In the genomic region with DNA sequence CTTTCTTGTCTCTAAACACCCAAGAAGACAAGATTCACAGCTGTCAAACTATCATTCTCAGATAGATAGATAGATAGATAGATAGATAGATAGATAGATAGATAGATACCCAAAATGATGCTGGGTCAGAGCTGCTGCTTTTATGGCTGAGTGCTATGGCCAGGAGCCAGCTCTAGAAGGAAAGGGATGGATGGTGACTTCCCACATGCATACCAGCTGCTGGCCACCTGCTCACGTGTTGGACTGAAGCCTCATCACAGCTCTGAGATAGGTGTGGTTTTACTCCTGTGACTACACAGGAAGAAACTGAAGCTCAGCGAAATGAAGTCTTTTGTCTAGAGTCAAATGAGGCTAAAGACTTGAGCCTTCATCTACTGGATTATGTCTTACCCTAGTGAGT, we compare ENCODE assay signal across 13 mouse cellular contexts.
"Had no signal": no experiment of that assay in that cellular context is flagged by ENCODE, and none has a peak within 500 bp of the region (broad histone marks: within the 10 kb centered on the region; RNA-seq: fewer than 3 reads in every experiment).

No protein-coding gene starts in this region.

- DNase-seq: kidney, postnatal 14 days; kidney, postnatal 4 days; liver, embryonic 13.5 days; lung, adult 2 months; lung, postnatal 14 days; lung, postnatal 4 days; midbrain, embryonic 14.5 days; right cerebral cortex, adult 18-20 months; right cerebral cortex, postnatal 14 days; right cerebral cortex, postnatal 4 days; thymus, adult 2 months; thymus, postnatal 14 days; thymus, postnatal 4 days had no signal
